Mouse (Mus musculus): Measurements from ENCODE around the gene Pigr.

GRCm38 (mm10) chr1:130787001-130787400 is 39.5 kb upstream of the Pigr start:
- TF ChIP-seq CTCF (IDR thresholded peaks at IDR 0.05; ENCODE audit: borderline replicate concordance, extremely low read depth, insufficient read depth, insufficient read length): 0 out of 2 replicates have a peak, but pooled peaks have one; percentile 10
- no peak for TF ChIP-seq POLR2A (IDR thresholded peaks at IDR 0.05; ENCODE audit: borderline replicate concordance, extremely low read depth, insufficient read depth, insufficient read length, poor library complexity, severe bottlenecking)

Data from brain, embryonic 14.5 days (tissue).